Mouse (Mus musculus): ENCODE measurements around the gene Phlpp1.

- TF ChIP-seq POLR2A (IDR thresholded peaks at IDR 0.05; ENCODE audit: insufficient read depth, low read depth, low read length) (no peak), CTCF (IDR thresholded peaks at IDR 0.05; ENCODE audit: insufficient read depth, low read depth, low read length) (no peak)
These were observed 26.4 kb downstream of the Phlpp1 start for GRCm38 (mm10) chr1:106197991-106198390.
